Mouse (Mus musculus) spleen, adult 12 weeks (tissue): ENCODE data around the gene Cnih3.

Experiments used
- DNase-seq: peaks from one replicate; pipeline ENCODE4 v3.0.0; 2022; ENCODE audit warnings: low spot score

The Cnih3 gene

DNA sequence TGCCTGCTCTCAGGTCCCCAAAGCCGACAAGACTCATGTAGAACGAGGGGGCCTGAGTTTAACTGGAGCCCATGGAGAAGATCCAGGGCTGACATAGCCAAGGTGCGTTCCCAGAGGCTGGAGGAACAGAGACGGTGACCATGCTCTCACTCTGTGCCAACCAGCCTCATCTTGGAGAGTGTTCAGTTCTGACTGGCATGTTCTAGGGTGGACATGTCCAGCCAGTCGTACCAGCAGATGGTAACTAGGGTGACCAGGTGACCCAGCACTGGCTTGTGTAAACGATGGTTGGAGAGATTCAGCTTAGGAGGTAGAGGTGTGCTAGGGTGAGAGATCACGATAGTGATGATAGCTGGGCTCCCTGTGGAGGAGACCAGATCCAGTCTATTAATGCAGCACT, 50.6 kb downstream of the Cnih3 start:
- no peak for DNase-seq

- no peak for DNase-seq
Measured at GRCm38 (mm10) chr1:181407281-181407680, 54.9 kb downstream of the Cnih3 start.

GRCm38 (mm10) chr1:181408086-181408975, 55.9 kb downstream of the Cnih3 start:
- DNase-seq: no peak

- DNase-seq: no peak
Measured at GRCm38 (mm10) chr1:181409693-181410092, 57.3 kb downstream of the Cnih3 start.

- DNase-seq: no peak
Measured at GRCm38 (mm10) chr1:181410647-181411254, 58.3 kb downstream of the Cnih3 start.

- no peak for DNase-seq
Measured at GRCm38 (mm10) chr1:181414985-181415384, 62.6 kb downstream of the Cnih3 start.

GRCm38 (mm10) chr1:181416841-181417240, 64.4 kb downstream of the Cnih3 start:
- no peak for DNase-seq

GRCm38 (mm10) chr1:181417937-181418523, 65.6 kb downstream of the Cnih3 start:
- no peak for DNase-seq

DNA sequence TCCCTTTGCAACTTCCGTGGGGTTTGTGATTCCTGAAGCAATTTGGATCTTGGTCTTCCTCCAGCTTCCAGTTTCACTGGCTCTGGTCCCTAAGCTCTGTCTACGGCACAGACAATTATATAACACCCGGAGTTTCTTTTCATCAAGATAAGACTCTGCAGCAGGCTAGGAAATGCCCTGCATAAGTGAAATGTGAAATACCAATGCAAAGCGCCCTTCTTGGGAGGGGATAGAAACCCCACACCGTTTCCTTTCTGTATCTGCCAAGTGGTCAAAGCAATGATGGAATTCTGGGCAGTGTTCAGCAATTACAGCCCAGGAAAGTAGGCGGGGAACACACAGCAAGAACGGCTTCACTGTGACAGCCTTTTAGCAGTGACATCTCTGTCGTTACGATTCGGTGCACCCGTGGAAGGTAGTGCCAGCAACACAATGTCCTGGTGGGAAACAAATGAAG, 67.7 kb downstream of the Cnih3 start:
- no peak for DNase-seq

- DNase-seq: no peak
Measured at GRCm38 (mm10) chr1:181422796-181423195, 70.4 kb downstream of the Cnih3 start.

GRCm38 (mm10) chr1:181424922-181425321, 72.5 kb downstream of the Cnih3 start:
- no peak for DNase-seq

GRCm38 (mm10) chr1:181425388-181425787, 73.0 kb downstream of the Cnih3 start:
- DNase-seq: no peak

DNA sequence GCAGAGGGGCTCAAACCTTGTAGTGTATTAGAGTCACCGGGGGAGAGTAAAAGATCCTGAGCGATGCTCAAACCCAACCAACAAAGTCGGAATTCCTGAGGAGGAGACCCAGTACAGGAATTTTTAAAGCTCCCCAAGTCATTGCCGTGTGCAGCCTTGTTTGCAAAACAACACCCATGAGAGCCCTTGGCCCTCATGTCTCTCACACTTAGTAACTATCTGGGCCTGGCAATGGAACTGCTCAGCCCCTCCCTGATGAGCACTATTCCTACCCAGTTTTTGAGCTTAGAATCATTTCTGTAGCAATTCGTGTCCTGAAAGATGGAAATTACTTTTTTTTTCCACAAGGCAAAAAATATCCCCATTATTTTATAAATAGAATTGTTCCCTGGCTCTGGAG, 74.0 kb downstream of the Cnih3 start:
- no peak for DNase-seq

- DNase-seq: no peak
Measured at GRCm38 (mm10) chr1:181433263-181433662, 80.8 kb downstream of the Cnih3 start.

DNA sequence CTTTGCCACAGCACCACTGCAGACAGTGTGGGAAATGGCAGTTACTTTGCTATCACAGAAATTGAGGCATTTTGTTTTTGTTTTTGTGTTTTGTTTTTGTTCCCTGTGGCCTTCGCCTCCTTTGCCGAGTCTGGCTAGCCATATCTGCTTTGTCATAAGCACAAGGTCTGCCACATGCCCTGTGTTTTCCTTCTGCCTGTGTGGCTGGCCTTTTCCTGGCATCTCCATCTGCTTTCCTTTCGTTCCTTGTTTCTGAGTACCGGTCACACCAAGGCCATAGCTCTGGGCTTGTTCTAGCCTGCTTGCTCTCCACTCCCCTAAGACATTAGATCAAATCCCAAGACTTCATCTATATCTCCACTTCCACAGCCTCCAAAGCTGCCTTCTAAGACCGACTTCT, 83.0 kb downstream of the Cnih3 start:
- no peak for DNase-seq

DNA sequence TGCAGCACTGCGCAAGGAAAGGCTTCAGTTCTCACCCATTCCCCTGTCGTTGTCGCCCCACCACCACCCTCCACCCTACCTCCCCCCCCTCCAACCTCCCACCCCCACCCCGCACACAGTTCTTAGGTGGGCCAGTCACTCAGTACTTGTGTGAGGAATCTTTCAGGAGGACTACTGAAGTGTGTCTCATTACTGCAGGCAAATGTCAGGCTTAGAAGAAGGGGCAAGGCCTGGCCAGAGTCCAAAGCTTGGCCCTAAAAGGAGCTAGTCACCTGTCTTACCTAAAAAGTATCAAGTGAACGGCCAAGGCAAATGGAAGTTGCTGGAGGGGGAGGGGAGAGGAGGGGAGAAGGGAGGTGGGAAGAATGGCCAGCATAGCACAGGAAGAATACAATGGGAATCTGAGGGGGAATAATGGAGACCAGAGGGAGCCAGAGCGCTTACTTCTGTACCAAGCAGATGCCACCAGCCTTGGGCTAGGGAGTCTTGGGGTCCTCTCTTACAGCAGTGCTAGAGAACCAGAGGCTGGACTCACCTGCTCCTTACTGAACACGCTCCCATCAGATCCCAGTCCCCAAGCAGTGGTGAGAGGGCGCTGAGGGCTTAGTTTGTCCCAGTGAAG, 88.7 kb downstream of the Cnih3 start:
- DNase-seq: no peak

DNA sequence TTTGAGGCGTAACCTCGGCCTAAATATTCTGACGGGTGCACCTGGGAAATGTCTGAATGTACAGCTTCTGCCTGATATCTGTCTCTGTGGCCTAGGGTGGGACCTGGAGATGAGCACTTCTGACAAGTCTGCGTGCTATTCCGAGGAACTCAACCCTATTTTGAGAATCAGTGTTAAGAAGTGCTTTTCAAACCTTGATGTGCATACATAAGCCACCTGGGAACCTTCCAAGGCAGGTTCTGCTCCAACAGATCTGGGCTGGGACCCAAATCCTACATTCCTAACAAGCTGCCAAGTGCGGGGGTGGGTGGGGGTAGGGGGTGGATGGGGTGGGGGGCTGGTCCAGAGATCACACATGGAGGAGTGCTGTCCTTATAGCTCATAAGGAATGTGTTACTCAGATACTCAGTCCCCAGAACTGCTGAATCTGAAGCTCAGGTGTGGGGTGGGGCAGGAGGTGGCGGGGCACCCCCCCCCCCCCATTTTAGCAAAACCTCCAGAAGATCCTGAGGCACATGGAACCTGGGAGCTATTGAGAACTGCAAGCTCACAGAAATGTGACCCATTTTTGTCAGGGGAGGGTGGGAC, 89.3 kb downstream of the Cnih3 start:
- no peak for DNase-seq

DNA sequence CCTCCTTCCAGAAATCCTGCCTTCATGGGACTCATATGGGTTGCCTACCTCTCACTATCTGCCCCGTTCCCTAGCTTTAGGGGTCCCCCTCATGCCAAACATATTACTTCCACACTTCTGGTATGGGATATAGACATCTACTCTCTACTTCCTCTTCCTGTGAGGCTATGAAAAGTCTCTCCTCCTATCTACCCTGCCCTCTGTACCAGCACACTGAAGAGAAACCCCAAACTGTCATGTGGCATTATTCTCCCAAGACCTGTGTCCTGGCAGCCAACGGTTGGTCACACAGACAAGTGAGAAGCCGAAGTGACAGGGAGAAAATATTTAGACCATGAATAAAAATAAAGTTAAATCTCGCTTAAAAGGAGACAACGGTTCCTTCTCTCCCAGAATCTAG, 92.6 kb downstream of the Cnih3 start:
- no peak for DNase-seq

GRCm38 (mm10) chr1:181445630-181446257, 93.3 kb downstream of the Cnih3 start:
- no peak for DNase-seq

- no peak for DNase-seq
Measured at GRCm38 (mm10) chr1:181446591-181447114, 94.2 kb downstream of the Cnih3 start.

DNA sequence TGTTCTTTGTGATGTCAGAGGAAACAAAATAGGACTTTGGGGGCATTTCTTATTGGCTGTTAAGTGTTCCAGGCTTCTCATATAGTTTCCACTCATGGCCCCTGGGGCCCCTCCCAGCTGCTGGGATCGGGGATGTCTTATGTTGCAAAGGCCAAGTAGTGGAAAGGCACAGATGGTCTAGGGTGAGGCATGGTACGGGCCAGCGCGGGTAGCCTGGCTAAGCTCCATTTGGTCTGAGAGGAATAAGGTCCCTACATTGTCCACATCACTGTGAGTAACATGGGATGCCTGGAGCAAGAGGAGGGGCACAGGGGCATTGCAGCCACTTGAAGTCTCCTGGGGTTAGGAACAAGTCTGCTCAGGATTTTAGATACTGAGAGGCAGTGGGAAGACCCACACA, 95.1 kb downstream of the Cnih3 start:
- DNase-seq: no peak

- DNase-seq: no peak
Measured at GRCm38 (mm10) chr1:181448041-181448440, 95.6 kb downstream of the Cnih3 start.
